Mouse (Mus musculus) left cerebral cortex, adult 2 months (tissue): ENCODE measurements at regions not wholly inside any gene's neighbourhood (a gene's known extent, or its start where the extent isn't known, plus 50 kb on each side); places are given as distances from the start of the nearest gene placed in this dataset.

Experiments used
- DNase-seq, 2 experiments: peaks; one replicate each; pipeline ENCODE4 v3.0.0; 2021 to 2022; ENCODE audit warnings: low spot score in 2 of 2, mixed read lengths in 1 of 2; ENCODE audit errors: extremely low spot score in 1 of 2
- H3K27ac ChIP-seq: fragments of 200-600 bp; 2 replicates; pipeline ENCODE4 v1.8.1; 2022
- H3K4me3 ChIP-seq: fragments of 200-600 bp; 2 replicates; pipeline ENCODE4 v1.8.1; 2022
- CTCF ChIP-seq: fragments of 200-600 bp; IDR thresholded peaks from 2 replicates; pipeline ENCODE4 v1.8.1; 2022; ENCODE audit warnings: antibody characterized with exemption, mild to moderate bottlenecking, moderate library complexity
- intact Hi-C: fragments of 180-260 bp; cut with DNase I; formaldehyde crosslinking; loops from one replicate; pipeline ENCODE4 v1.15.1; 2025

GRCm38 (mm10) chr2:46054902-46055301 is 937.7 kb upstream of the Zeb2 start:
- intact Hi-C loops: no loop called here
- H3K4me3 ChIP-seq: no peak overlapping the region
- TF ChIP-seq CTCF: no peak
- H3K27ac ChIP-seq: no peak overlapping the region
- DNase-seq: no peak

- no peak overlapping the region for H3K27ac ChIP-seq
- intact Hi-C loops: no loop called here
- TF ChIP-seq CTCF: no peak
- no peak for DNase-seq
- no peak overlapping the region for H3K4me3 ChIP-seq
Measured at GRCm38 (mm10) chr2:46021854-46022253, 904.7 kb upstream of the Zeb2 start.

GRCm38 (mm10) chr2:46013771-46014269 is 896.6 kb upstream of the Zeb2 start:
- no peak for TF ChIP-seq CTCF
- intact Hi-C loops: no loop called here
- H3K27ac ChIP-seq: no peak overlapping the region
- H3K4me3 ChIP-seq: no peak overlapping the region
- DNase-seq: no peak

GRCm38 (mm10) chr2:46012716-46013115 is 895.5 kb upstream of the Zeb2 start:
- intact Hi-C loops: no loop called here
- no peak for DNase-seq
- no peak overlapping the region for H3K27ac ChIP-seq
- TF ChIP-seq CTCF: no peak
- H3K4me3 ChIP-seq: no peak overlapping the region

- TF ChIP-seq CTCF: no peak
- intact Hi-C loops: no loop called here
- Histone ChIP-seq H3K27ac (no peak overlapping the region), H3K4me3 (no peak overlapping the region)
- no peak for DNase-seq
Measured at GRCm38 (mm10) chr2:45975157-45975556, 858.0 kb upstream of the Zeb2 start.

- intact Hi-C loops: no loop called here
- Histone ChIP-seq H3K4me3 (no peak overlapping the region), H3K27ac (no peak overlapping the region)
- DNase-seq: no peak
- no peak for TF ChIP-seq CTCF
Measured at GRCm38 (mm10) chr2:45968635-45969034, 851.4 kb upstream of the Zeb2 start.

GRCm38 (mm10) chr2:45956792-45957330 is 839.7 kb upstream of the Zeb2 start:
- TF ChIP-seq CTCF: no peak
- Histone ChIP-seq H3K4me3 (no peak overlapping the region), H3K27ac (no peak overlapping the region)
- DNase-seq: no peak
- intact Hi-C loops: no loop called here

GRCm38 (mm10) chr2:45948758-45949157 is 831.6 kb upstream of the Zeb2 start:
- no peak for DNase-seq
- intact Hi-C loops: no loop called here
- no peak for TF ChIP-seq CTCF
- no peak overlapping the region for H3K4me3 ChIP-seq
- no peak overlapping the region for H3K27ac ChIP-seq

GRCm38 (mm10) chr2:45925791-45926480 is 808.7 kb upstream of the Zeb2 start:
- intact Hi-C loops: loop anchor here (10.0 kb wide), 2 partner anchors 519 to 801 kb away; no protein-coding TSS in a partner anchor
- TF ChIP-seq CTCF: no peak
- no peak overlapping the region for H3K4me3 ChIP-seq
- H3K27ac ChIP-seq: peak overlapping the region; percentile 47; the same call in 1 of the 2 replicates
- no peak for DNase-seq

- intact Hi-C loops: no loop called here
- no peak for TF ChIP-seq CTCF
- Histone ChIP-seq H3K4me3 (no peak overlapping the region), H3K27ac (no peak overlapping the region)
- no peak for DNase-seq
Measured at GRCm38 (mm10) chr2:45908871-45909270, 791.7 kb upstream of the Zeb2 start.

GRCm38 (mm10) chr2:45904623-45905235 is 787.5 kb upstream of the Zeb2 start:
- no peak overlapping the region for H3K27ac ChIP-seq
- DNase-seq: no peak
- intact Hi-C loops: no loop called here
- no peak for TF ChIP-seq CTCF
- H3K4me3 ChIP-seq: no peak overlapping the region

- TF ChIP-seq CTCF: no peak
- DNase-seq: no peak
- intact Hi-C loops: no loop called here
Measured at GRCm38 (mm10) chr2:45904090-45904489, 786.9 kb upstream of the Zeb2 start.

More at GRCm38 (mm10) chr2:45904090-45904489, 786.9 kb upstream of the Zeb2 start:
- no peak overlapping the region for H3K4me3 ChIP-seq
- no peak overlapping the region for H3K27ac ChIP-seq
